Comparison of ENCODE assay signal across 8 mouse cellular contexts in the genomic region with DNA sequence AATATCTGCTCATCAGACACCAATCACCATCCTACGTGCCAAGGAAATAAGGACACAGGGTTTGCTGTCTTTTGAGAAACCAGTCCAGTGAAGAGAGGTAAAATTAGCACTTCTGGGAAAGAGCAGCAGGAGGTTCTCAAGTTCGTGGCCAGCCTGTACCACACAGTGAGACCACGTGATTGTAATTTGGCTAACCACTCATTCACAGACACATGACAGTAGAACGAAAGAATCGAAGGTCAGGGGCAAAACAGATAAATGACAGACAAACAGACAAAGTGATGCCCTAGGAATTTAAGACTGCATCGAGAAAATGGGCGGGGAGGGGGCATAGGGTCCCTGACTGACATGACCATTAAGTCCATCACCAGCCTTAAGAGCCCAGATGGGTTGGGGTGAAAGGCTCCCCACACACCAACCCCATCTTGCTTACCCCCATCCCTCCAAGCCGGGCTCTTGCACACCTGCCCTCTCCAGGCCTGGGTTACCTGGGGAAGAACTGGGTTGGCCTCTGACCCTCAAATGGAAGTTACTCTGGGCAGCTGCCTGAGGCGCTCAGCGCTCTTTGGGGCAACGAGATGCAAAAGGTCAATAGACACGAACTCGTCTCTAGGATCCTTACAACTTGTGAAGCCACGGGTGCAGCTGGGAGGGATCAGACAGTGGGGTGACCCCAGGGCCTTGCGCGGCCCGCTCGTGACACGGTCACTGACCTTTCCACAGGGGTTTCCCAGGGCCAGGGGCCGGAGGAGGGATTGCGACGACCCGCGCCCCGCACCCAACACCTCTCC. TPM values are rescaled to one million over a fixed set of nuclear protein-coding genes. Genes with fewer than 3 reads are reported as not detected.
DNase-seq lines count a peak whose midpoint lies in the region; ATAC-seq and TF ChIP-seq lines count a peak whose summit lies in the region.

No protein-coding gene starts in this region.

- peaks cover 6% of the 10 kb centered on the region for H3K4me1 ChIP-seq in lung, postnatal 0 days (ENCODE audit: insufficient read depth, low read depth, low read length)
- H3K4me1 ChIP-seq in forebrain, embryonic 14.5 days (ENCODE audit: control insufficient read depth, insufficient read depth, low read length), result peaks cover 7% of the 10 kb centered on the region; the same call in 1 of the 2 replicates
- peaks cover 58% of the 10 kb centered on the region for H3K4me1 ChIP-seq in liver, embryonic 15.5 days (replicated peaks)

- no peak for TF ChIP-seq CTCF in lung, postnatal 0 days (IDR thresholded peaks at IDR 0.05)

- H3K27ac ChIP-seq in lung, postnatal 0 days (ENCODE audit: low read length), result peak overlapping the region; percentile 93
- peak overlapping the region; percentile 67 for H3K27ac ChIP-seq in forebrain, embryonic 14.5 days (ENCODE audit: low read depth, low read length)
- H3K27ac ChIP-seq in liver, embryonic 15.5 days (replicated peaks), result peak overlapping the region; percentile 98

- no peaks in the 10 kb centered on the region for H3K36me3 ChIP-seq in lung, postnatal 0 days (ENCODE audit: insufficient read depth, low read length)
- no peaks in the 10 kb centered on the region for H3K36me3 ChIP-seq in forebrain, embryonic 14.5 days (ENCODE audit: control insufficient read depth, insufficient read depth, low read length)
- H3K36me3 ChIP-seq in liver, embryonic 15.5 days (replicated peaks), result no peaks in the 10 kb centered on the region

- H3K4me3 ChIP-seq in lung, postnatal 0 days (ENCODE audit: low read depth, low read length), result peak overlapping the region; percentile 79
- H3K4me3 ChIP-seq in forebrain, embryonic 14.5 days (ENCODE audit: low read depth, low read length), result peak overlapping the region; percentile 65
- peak overlapping the region; percentile 82 for H3K4me3 ChIP-seq in liver, embryonic 15.5 days (replicated peaks)

- no peak for TF ChIP-seq EP300 in lung, postnatal 0 days (IDR thresholded peaks at IDR 0.05)

- peak; percentile 11 for DNase-seq in cerebellum, adult 11 months
- DNase-seq in cerebellum, postnatal 14 days, result no peak
- no peak for DNase-seq in lung, postnatal 0 days (ENCODE audit: low spot score)
- no peak for DNase-seq in lung, adult 18-20 months
- DNase-seq in forebrain, embryonic 14.5 days (ENCODE audit: low spot score), result no peak
- DNase-seq in spleen, adult 18-20 months, result no peak
- no peak for DNase-seq in cerebellum, postnatal 25 days

- H3K27me3 ChIP-seq in lung, postnatal 0 days (replicated peaks; ENCODE audit: insufficient read depth, low read length), result no peaks in the 10 kb centered on the region
- no peaks in the 10 kb centered on the region for H3K27me3 ChIP-seq in forebrain, embryonic 14.5 days (replicated peaks; ENCODE audit: control insufficient read depth, insufficient read depth, low read length)
- H3K27me3 ChIP-seq in liver, embryonic 15.5 days, result no peaks in the 10 kb centered on the region

- peak; percentile 25 for ATAC-seq in lung, postnatal 0 days
- peak; percentile 50 for ATAC-seq in forebrain, embryonic 14.5 days
- ATAC-seq in liver, embryonic 15.5 days (ENCODE audit: insufficient read depth), result peak; percentile 25

- H3K9me3 ChIP-seq in lung, postnatal 0 days (ENCODE audit: low read length), result no peaks in the 10 kb centered on the region
- no peaks in the 10 kb centered on the region for H3K9me3 ChIP-seq in forebrain, embryonic 14.5 days (replicated peaks; ENCODE audit: control insufficient read depth, low read length)
- H3K9me3 ChIP-seq in liver, embryonic 15.5 days (replicated peaks), result no peaks in the 10 kb centered on the region

- H3K9ac ChIP-seq in lung, postnatal 0 days (replicated peaks; ENCODE audit: low read depth), result peak overlapping the region; percentile 83
- H3K9ac ChIP-seq in forebrain, embryonic 14.5 days (ENCODE audit: low read length), result peak overlapping the region; percentile 79
- H3K9ac ChIP-seq in liver, embryonic 15.5 days, result peak overlapping the region; percentile 87

- H3K4me2 ChIP-seq in lung, postnatal 0 days (replicated peaks; ENCODE audit: low read depth, low read length), result peak overlapping the region; percentile 81
- peak overlapping the region; percentile 68 for H3K4me2 ChIP-seq in forebrain, embryonic 14.5 days (ENCODE audit: low read length)
- H3K4me2 ChIP-seq in liver, embryonic 15.5 days, result peak overlapping the region; percentile 88

- 7% methylated on average over 25 of the region's 25 CpGs for WGBS in lung, postnatal 0 days
- 11% methylated on average over 25 of the region's 25 CpGs for WGBS in forebrain, embryonic 14.5 days
- WGBS in liver, embryonic 15.5 days (ENCODE audit: insufficient replicate concordance), result 5% methylated on average over 25 of the region's 25 CpGs

RNA-seq across cellular contexts. Expression of a gene that starts 0.6 kb away (rescaled TPM):
- polyA plus RNA-seq in lung, postnatal 0 days (2015; fragmentation: Nextera tagmentation; extraction: Ambion mirVana), result 7.1 and 9.4 TPM in 2 replicates
- polyA plus RNA-seq in forebrain, embryonic 14.5 days (2014; fragmentation: Nextera tagmentation; extraction: Ambion mirVana), result 5.1 and 6.5 TPM in 2 replicates
- 2.3 and 2.7 TPM in 2 replicates for polyA plus RNA-seq in liver, embryonic 15.5 days (2015; fragmentation: Nextera tagmentation; extraction: Ambion mirVana)

RNA-seq across cellular contexts. Expression of a gene that starts 24.1 kb away (rescaled TPM):
- polyA plus RNA-seq in lung, postnatal 0 days (2015; fragmentation: Nextera tagmentation; extraction: Ambion mirVana), result 317 and 344 TPM in 2 replicates
- polyA plus RNA-seq in forebrain, embryonic 14.5 days (2014; fragmentation: Nextera tagmentation; extraction: Ambion mirVana), result 242 and 277 TPM in 2 replicates
- 251 and 260 TPM in 2 replicates for polyA plus RNA-seq in liver, embryonic 15.5 days (2015; fragmentation: Nextera tagmentation; extraction: Ambion mirVana)
